Mouse (Mus musculus): ENCODE data around the gene Pja2. TPM values are rescaled to one million over a fixed set of nuclear protein-coding genes. Genes with fewer than 3 reads are reported as not detected.
"Not testable (repeated sequence)": the region's sequence is repeated elsewhere in the genome, so short reads cannot be mapped to it uniquely, and the experiment has no call there.

Pja2 gene
- total RNA-seq, 2 experiments from 2014 or later = 134 to 152 TPM

DNA sequence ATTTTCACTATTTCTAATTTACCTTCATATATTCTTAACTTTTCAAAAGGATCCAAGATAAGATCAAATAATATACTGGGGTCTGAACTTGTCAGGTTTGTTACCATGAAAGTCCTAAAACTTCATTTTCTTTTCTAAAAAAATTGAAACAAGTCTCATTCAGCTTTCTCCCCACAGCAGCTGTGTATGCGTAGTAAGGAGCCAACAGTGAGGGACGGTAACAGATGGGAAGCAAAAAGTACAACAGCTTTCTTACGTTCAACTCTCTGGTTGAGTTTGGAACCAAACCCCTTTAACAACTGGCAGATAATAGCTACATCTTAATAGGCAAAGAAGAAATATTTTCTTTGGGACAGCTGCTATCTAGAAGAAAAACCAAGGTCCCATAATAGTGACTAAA is 50.3 kb downstream of the Pja2 start:
- not testable (repeated sequence) for DNase-seq

DNA sequence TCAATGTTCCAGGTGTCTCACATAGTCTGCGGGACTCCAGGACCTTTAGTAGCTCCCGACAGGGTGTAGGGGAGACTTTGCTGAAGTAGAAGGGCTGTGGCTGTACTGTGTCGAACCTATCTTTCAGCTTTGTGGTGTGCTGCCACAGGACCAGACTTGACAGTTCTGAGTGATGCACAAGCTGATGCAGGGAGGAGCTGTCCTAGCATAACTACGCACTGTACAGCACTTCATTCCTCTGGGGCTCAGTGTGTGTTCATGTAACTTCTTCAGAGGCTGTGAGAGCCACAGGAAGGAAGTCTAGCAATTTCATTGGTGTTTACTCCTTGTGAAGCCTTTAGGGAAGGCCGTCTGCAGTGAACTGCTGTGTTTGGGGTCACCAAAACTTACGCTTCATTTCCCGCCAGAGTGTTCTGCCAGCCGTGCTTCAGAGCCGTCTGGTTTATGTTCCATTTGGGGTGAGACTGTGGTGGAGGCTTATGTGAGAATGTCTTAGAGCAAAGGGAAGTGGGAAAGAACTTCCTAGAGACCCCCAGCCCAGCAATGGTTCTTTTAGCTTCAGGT is 54.0 kb downstream of the Pja2 start:
- DNase-seq = no peak

DNA sequence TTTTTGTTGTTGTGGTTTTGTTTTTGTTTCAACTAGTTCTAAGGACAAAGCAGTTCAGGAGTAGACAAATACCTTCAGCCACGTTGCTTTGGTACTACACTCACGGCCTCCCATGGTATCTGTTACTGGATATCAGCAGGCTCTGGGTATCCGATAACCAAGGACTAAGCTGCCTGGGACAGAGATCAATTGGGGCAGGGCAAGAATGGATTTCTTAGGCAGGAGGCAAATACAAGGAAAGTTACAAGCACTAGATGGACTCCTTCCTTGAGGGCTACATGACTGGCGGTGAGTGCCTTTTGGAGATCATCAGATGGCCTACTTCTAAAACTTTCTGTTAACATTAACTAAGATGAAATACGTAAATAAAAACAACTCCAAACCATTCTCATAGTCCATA is 55.0 kb downstream of the Pja2 start:
- DNase-seq = peak; percentile 14

DNA sequence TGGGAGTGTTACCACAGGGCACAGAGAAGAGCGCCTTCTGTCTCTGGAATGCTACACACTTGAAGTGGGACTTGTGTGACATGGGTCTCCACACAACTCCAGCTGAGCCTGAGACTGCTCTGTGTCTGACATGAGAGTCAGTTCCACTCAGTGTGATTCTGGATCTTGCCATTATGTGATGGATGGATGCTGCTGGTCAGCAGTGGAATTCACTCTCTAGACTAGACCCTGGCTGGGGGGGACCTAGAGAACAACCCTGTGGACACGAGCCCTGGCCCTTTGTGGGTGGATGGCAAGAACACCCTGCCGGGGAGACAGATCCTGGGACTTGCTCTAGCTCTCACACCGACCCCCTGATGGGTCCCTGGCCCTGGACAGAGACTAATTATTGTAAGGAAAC is 56.5 kb downstream of the Pja2 start:
- DNase-seq = no peak

DNA sequence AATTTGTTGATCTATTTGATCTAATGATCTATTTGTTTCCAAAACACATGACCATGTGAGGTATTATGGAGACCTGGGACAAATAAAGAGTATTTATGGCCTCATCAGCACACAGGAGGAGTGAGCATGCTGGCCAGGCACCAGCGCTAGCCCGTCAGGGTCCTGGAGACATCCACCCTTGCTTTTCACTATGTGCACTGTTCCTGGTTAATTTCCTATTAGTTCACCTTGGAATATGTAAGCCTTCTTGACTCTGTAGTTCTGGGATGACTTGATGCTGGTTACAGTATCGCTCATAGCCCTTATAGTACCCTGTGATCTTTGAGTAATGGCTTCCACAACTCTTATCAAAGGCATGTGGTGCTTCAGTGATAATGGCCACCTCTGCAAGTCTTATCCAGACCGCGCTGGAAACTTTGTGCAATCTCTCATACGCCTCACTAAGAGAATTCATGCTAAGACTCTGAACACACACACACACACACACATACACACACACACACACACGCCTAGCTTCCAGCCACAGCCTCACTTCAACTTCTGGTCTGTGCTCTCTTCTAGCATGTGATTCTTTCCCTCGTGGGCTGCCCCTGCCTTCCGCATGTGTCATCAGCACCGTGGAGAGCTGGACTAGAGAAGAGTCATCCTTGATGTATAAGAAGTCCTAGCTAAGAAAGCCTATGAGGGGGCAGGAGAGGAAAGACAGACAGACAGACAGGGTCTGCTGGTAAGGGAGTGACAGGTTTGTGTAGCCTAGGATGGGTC is 57.2 kb downstream of the Pja2 start:
- no peak for DNase-seq

DNA sequence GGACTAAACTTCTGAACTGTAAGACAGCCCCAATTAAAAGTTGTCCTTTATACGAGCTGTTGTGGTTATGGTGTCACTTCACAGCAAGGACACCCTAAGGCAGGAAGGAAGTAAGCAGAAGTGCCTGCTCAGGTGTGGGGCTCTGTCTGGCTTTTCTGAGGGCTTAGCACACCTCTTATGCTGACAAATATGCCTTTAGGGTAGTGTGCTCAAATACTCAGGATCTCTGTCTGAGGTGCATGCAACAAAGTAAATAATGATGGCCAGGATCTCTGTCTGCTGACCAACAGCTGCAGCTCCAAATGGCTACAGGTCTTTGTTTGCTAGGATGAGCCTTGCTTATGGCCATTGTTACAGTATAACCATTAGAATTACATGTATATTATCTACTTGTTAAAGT is 71.1 kb downstream of the Pja2 start:
- no peak for DNase-seq

DNA sequence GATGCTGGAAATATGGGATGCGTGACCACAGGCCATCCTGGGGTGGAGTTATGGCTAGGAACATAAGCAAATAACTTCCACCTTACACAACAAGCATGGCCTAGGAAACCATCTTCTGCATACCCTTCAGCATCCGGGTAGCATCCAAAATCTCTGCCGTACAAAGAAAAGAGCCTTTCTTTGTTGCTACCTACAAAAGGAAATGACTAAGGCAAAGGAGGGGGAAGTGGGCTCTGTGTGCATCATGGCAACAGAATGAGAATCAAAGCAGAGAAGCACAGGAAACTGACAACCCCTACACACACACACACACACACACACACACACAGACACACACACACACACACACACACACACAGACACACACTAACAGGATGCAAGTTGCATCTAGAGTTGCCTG is 83.5 kb downstream of the Pja2 start:
- no peak for DNase-seq

DNA sequence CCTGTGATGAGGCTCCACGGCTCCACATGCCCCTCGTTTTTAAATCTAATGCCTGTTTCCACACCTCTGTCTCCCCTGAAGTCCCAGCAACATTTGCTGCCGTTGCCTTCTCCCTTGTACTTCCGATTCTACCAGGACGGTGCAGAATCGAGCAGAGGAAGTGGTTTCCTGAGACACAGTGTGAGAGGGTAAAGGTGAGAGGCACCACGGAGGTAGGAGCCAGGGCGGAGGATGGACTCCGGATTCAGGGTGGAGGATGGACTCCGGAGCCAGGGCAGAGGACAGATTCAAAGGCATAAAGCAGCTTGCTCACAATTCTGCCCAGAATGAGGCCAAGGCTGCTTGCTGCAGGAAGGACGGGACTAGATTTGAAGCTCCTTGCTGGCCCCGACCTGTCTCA is 88.8 kb downstream of the Pja2 start:
- DNase-seq = no peak

DNA sequence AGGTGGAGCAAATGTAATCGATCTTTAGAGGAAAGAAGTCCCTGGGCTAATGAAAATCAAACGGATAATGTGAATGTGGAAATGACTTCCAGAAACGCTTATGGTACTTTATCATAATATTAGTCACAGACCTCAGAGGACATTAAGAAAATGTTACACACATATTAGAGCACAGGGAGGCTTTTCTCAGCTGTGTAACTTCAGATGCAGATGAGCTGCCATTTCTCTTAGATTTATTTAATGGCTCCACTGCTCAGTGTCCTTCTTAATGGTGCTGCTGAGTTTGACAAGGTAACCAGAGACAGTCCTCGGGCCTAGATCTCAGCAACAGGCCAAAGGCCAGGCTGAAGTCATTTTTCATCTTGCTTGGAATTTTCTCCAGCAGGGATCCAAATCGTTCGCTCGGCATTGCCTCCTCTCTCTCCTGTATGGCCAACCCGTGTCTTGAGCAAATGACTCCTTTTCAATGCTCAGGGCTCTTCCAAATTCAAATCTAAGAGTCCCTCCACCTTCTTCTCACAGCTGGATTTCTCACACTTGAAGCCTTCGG is 89.3 kb downstream of the Pja2 start:
- DNase-seq = no peak

DNA sequence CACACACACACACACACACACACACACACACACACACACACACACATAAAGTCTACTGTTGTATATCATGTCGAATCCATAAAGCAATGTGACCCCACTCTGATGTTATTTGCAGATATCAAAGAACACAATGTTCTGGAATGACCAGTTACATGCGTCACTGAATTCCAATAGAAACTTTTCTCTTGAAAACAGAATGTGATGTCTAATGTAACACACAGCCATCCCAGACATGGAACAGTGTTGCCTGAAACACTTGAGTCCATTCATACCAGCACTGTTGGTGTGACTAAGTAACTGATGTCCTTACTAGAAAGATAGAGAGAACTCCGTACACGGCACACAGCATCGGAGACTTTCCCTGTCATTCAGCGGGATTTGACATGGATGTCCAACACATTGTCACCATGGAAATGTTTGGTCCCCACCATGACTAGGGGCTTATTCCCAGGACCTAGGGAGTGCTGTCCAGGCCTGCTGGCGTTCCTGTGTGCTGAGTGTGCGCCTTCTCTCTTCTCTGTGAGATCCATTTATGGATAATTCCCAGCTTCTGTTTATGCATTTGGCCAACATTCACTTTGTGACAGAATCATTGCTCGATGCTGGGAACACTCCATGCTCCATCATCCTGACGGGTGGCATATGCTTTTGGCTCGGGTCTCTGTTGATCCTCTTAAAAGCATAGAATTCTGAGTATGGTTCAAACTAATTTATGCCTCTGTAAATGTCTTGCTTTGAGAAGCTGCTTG is 90.0 kb downstream of the Pja2 start:
- DNase-seq = no peak

DNA sequence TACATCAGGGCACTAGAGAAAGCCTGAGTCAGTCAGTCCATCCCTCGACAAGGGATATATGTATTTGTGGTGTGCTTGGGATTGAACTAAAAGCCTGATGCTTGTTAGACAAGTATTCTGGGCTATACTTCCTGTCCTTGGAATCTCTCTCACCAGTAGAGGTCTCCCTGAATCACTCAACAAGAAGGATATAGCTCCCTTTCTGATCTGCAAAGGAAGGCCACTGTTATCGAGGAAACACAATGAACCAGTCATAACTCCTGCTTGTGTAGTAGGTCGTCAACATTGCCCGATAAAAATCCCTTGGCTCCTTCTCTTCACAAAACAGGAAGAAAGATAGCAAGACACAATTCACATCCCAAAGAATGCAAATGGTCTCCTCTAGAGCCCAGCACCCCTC is 99.6 kb downstream of the Pja2 start:
- DNase-seq = no peak

DNA sequence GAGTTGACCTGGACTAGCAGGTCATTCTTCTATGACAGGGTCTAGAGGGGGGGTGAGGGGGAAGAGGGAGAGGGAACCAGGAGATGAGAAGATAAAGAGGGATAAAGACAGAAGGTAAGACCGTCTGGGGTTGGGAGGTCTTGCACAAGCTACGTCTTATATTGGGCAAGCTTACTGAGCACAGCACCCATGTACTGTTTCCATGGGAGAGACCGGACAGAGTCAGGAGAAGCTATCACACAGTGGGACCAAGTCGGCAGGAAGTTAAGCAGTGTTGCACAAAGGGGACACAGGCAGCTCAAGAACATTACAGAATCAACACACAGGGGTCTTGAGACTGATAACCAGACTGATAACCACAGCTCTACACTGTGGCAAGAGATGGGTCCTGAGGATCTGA is 100.1 kb downstream of the Pja2 start:
- DNase-seq = not testable (repeated sequence)

DNA sequence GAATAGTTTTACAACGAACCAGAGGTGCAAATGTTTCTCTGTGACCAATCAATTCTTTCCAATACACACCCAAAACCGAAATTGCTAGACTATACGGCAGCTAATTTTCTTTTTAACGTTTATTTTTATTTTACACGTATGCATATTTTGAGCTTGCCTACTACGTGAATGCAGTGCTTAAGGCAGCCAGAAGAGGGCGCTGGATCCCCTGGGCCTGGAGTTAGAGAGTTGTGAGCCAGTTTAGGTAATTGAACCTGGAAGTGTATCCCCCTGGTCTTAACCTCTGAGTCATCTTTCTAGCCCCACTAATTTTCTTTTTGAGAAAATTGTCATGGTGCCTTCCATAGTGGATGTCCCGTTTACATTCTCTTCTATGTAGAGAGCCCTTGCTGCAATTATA is 100.5 kb downstream of the Pja2 start:
- no peak for DNase-seq

Small RNA genes lying within 50 kb of the gene (microRNA-seq; reads per million reads assigned to microRNA genes)
- 0 reads per million in 2 experiments for gene Gm24194
